Mouse (Mus musculus) CD4-positive naive resting alpha-beta T cell, adult 57 days (primary cell): ENCODE measurements around the gene Tor1b. TPM values are rescaled to one million over a fixed set of nuclear protein-coding genes. Genes with fewer than 3 reads are reported as not detected.

Experiments
- total RNA-seq: library from RNA; stranded (reverse); gene quantifications from one replicate; pipeline ENCODE4 v1.2.4, GENCODE M21; 2023

Tor1b gene
- total RNA-seq = 52.3 TPM

GRCm38 (mm10) chr2:30952824-30953490 lies at the start of gene Tor1b:
Gene Tor1b, plus strand, starts transcription at chr2:30952959.

DNA sequence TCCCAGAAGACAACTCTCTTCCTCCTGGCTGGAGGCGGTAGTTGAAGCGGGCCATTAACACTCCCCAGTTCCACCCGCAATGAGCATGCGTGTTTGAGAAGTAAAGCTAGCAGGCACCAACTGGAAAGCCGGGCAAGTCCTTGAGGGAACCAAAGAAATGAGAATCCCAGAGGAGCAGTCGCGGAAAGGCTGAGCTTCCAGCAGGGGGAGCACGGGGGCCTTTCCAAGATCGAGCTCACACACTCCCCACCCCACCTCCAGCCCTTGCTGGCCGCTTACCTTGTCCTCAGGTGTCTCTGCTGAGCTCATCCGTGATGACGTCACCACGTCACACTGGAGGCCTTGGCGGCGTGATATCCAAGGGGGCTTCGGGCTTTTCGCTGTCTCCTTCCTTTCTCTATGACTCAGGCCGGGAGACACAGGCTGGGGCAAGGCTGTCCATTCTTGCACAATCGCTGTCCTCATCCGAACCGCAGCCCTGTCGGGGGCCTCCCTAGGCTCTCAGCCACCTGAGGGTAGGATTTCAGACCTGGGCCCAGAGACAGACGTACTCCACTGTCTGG lies 23.2 kb upstream of the Tor1b start, which contains the start of gene Ptges:
Gene Ptges (minus strand): TSS at position 381 of the 563 bp plus-strand sequence.

DNA sequence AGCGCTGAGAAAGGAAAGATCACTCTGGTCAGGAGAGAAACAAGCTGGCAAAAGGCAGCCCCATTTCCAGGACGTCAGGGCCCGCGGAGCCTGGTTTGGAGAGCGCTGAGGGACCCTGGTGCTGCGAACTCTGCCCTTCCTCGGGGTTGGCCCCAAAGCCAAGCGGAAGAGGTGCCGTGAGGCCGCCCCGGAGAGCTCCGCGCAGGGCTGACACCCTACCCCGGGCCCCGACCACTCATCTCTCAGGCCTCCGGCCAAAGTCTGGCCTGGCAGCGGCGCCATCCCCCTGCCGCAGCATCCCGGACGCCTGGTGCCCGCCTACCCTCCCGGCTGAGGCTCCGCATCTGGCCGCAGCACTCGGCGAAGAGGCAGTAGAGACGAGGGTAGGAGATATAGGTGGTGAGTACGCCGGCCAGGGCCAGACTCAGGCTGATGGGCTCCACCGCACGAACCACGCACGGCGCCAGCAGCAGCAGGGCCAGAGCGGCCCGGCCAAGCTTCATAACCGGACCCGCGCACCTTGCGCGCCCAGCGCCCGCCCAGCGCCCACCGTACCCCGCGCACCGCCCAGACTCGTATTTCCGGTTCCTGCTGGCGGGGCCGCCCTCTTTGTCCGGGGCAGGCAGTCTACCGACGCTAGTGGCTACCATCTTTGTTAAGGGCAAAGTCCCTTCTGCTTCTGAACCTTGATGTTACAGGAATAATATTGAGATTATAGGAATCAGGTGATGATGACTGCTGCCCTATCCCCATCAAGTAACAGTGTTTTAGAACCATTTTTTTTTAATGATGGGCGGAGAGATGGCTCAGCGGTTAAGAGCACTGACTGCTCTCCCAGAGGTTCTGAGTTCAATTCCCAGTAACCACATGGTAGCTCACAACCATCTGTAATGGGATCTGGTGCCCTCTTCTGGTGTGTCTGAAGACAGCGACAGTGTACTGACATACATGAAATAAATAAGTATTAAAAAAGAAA lies 14.9 kb downstream of the Tor1b start, which contains the start of gene Tor1a:
Gene Tor1a (minus strand): TSS at position 582 of the 976 bp plus-strand sequence.

DNA sequence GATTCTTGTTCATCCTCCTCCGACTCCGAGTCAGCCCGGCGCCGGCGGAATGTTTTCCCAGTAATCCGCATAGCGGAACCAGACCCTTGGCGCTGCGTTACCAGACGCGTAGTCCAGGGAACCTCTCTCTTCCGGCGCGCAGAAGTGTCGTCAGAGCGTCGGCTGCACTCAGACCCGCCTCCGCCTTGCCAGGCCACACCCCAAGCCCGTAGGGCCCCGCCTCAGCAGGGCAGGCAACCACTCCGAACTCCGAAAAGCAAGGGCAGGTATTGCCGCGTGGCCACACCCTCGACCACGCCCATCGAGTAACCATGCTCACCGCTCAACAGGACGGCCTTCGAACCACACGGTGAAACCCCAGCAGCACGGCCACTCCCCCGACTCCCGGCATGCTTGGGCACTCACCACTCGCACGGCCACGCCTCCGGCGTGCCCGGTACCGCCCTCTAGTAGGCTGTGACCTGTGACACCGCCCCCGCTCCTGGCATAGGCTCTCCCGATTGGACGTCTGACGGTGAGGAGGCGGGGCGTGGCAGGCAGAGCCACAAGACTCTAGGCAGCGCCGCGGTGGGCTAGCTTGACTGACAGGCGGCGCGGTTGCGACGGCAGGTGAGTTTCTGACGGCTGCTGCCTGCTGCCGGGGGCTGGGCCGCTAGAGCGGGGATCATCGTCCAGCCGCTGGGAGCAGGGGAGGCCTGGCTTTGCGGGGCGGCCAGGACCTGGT lies 29.2 kb downstream of the Tor1b start, which contains the start of the genes BC005624 and Usp20:
Gene BC005624 (minus strand): TSS at position 412 of the 724 bp plus-strand sequence.
Gene Usp20 (plus strand): TSS at position 490 of the 724 bp plus-strand sequence.

Other genes starting within 250 kb of the Tor1b start
- gene 1700001O22Rik, start 149.3 kb upstream of the Tor1b start, total RNA-seq = not detected
- gene Ntmt1, start 145.1 kb upstream of the Tor1b start, total RNA-seq = 23.3 TPM
- 46.7 TPM for gene Asb6, start 122.6 kb upstream of the Tor1b start, total RNA-seq
- gene Prrx2, start 118.0 kb upstream of the Tor1b start, total RNA-seq = not detected
- gene Ptges, start 23.1 kb upstream of the Tor1b start, total RNA-seq = not detected
- 40.9 TPM for gene Tor1a, start 15.0 kb downstream of the Tor1b start, total RNA-seq
- 89.7 TPM for gene BC005624, start 29.2 kb downstream of the Tor1b start, total RNA-seq
- 15.5 TPM for gene Usp20, start 29.3 kb downstream of the Tor1b start, total RNA-seq
- gene Fnbp1, start 189.0 kb downstream of the Tor1b start, total RNA-seq = 192 TPM
- gene Gpr107, start 199.4 kb downstream of the Tor1b start, total RNA-seq = 57.2 TPM